In genomic region chr19:3593379-3594055, GRCm38 (mm10) we compare ENCODE assay signal across 19 mouse cellular contexts.
"Had no signal": no experiment of that assay in that cellular context is flagged by ENCODE, and none has a peak within 500 bp of the region (broad histone marks: within the 10 kb centered on the region; RNA-seq: fewer than 3 reads in every experiment).

No protein-coding gene starts in this region.

- H3K27me3 ChIP-seq: kidney, embryonic 15.5 days; limb, embryonic 13.5 days; liver, embryonic 12.5 days; liver, embryonic 15.5 days; lung, embryonic 15.5 days; midbrain, embryonic 13.5 days had no signal

- H3K4me3 ChIP-seq: kidney, embryonic 15.5 days; layer of hippocampus, adult 2 months; limb, embryonic 10.5 days; limb, embryonic 13.5 days; liver, embryonic 12.5 days; liver, embryonic 15.5 days; lung, embryonic 15.5 days; midbrain, embryonic 13.5 days had no signal

- DNase-seq: kidney, adult 8-10 months; kidney, postnatal 14 days; kidney, postnatal 4 days; layer of hippocampus, adult 9-11 months; liver; lung, adult 18-20 months; lung, postnatal 10 days; lung, postnatal 36 days; thymus, adult 18-20 months; thymus, postnatal 36 days had no signal

- ATAC-seq: liver, embryonic 12.5 days; midbrain, embryonic 13.5 days; midbrain, embryonic 16.5 days had no signal

- H3K9me3 ChIP-seq: kidney, embryonic 15.5 days; limb, embryonic 10.5 days; limb, embryonic 13.5 days; liver, embryonic 12.5 days; liver, embryonic 15.5 days; lung, embryonic 15.5 days; midbrain, embryonic 13.5 days had no signal

- H3K4me1 ChIP-seq: kidney, embryonic 15.5 days; limb, embryonic 10.5 days; limb, embryonic 13.5 days; lung, embryonic 15.5 days; midbrain, embryonic 13.5 days had no signal
